Mouse (Mus musculus) B cell, adult (primary cell): Measurements from ENCODE around the gene Adck2. TPM values are rescaled to one million over a fixed set of nuclear protein-coding genes. Genes with fewer than 3 reads are reported as not detected.

Experiments
- total RNA-seq: library from RNA; stranded (reverse); gene quantifications from 4 replicates; pipeline ENCODE4 v1.2.4, GENCODE M21; 2023; ENCODE audit not compliant: inconsistent age

The Adck2 gene
- 31.6 to 42.3 TPM (median 37.2 TPM) in 4 replicates for total RNA-seq

GRCm38 (mm10) chr6:39573791-39574554 lies at the start of gene Adck2:
Gene Adck2 (plus strand): TSS chr6:39573873.

GRCm38 (mm10) chr6:39557723-39558261 lies 15.9 kb upstream of the Adck2 start, which contains the start of gene Dennd2a:
Gene Dennd2a (minus strand): TSS chr6:39557867.

GRCm38 (mm10) chr6:39585517-39585916 lies 11.8 kb downstream of the Adck2 start, which contains the start of gene Gm42420:
Gene Gm42420 (plus strand): TSS chr6:39585753.

GRCm38 (mm10) chr6:39592401-39593214 lies 18.9 kb downstream of the Adck2 start, which contains the start of gene Ndufb2:
Gene Ndufb2 (plus strand): TSS chr6:39592574.

Other genes with a start within 250 kb of the Adck2 start
- 38.9 to 44.2 TPM (median 42.2 TPM) in 4 replicates for gene Slc37a3, start 196.2 kb upstream of the Adck2 start, total RNA-seq
- gene Rab19, start 192.7 kb upstream of the Adck2 start, total RNA-seq: 8.3 to 10.9 TPM (median 9.2 TPM) in 4 replicates
- 79.1 to 90.5 TPM (median 88.4 TPM) in 4 replicates for gene Mkrn1, start 153.4 kb upstream of the Adck2 start, total RNA-seq
- gene Dennd2a, start 16.0 kb upstream of the Adck2 start, total RNA-seq: 0.45 to 0.48 TPM in 2 of 4 replicates, not detected in the others
- gene Gm42420, start 11.9 kb downstream of the Adck2 start, total RNA-seq: not detected in 4 replicates
- gene Ndufb2, start 18.7 kb downstream of the Adck2 start, total RNA-seq: 41.1 to 55.7 TPM (median 45.0 TPM) in 4 replicates
- 28.9 to 35.4 TPM (median 34.3 TPM) in 4 replicates for gene Braf, start 151.6 kb downstream of the Adck2 start, total RNA-seq
- 24.6 to 47.6 TPM (median 42.1 TPM) in 4 replicates for gene Mrps33, start 237.1 kb downstream of the Adck2 start, total RNA-seq